Mouse (Mus musculus): ENCODE results near the gene Rbms1. TPM values are rescaled to one million over a fixed set of nuclear protein-coding genes. Genes with fewer than 3 reads are reported as not detected.

Rbms1 gene
- total and polyA plus RNA-seq, 3 experiments = 10.1 to 27.4 TPM; not detected in 1

DNA sequence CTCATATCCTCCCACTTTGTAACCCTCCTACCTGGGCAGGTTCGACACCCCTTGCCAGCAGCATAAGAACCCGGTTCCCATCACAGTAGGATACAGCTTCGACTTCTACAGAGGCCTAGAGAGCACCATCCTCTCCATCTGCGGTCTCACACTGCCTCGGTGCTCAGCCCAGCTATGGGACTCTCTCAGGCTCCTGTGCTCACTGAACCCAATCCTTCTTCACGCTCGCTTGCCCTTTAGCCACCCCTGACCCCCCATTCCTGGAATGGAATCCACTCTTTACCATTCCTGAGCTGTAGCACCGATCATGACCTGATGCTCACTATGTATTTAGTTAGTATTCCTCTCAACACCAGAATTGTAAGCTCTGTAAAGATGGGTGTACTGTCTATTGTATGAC, 257.6 kb downstream of the Rbms1 start:
- Histone ChIP-seq H3K79me2 (ENCODE audit: control insufficient read depth, insufficient read depth, low read length, poor library complexity) (no peaks in the 10 kb centered on the region), H3K9ac (ENCODE audit: control insufficient read depth, low read depth, low read length, poor library complexity, severe bottlenecking) (no peak overlapping the region), H3K27me3 (ENCODE audit: control insufficient read depth in 1 of 2, insufficient read depth in 2 of 2, low read length in 2 of 2) (no peaks in the 10 kb centered on the region; a peak in 1 of 4 replicates), H3K36me3 (ENCODE audit: control insufficient read depth in 1 of 2, insufficient read depth in 2 of 2, low read length in 2 of 2) (no peaks in the 10 kb centered on the region), H3K9me3 (replicated peaks; ENCODE audit: insufficient read depth, low read length) (no peaks in the 10 kb centered on the region), H3K4me3 (ENCODE audit: control insufficient read depth in 1 of 2, insufficient read depth in 1 of 2, low read depth in 2 of 2, low read length in 2 of 2) (no peak overlapping the region), H3K4me1 (ENCODE audit: control insufficient read depth in 1 of 2, insufficient read depth in 2 of 2, low read length in 2 of 2) (no peaks in the 10 kb centered on the region), H3K27ac (ENCODE audit: control insufficient read depth, low read depth, low read length) (no peak overlapping the region)
- TF ChIP-seq NELFE (IDR thresholded peaks at IDR 0.05; ENCODE audit: low read depth, low read length) (no peak), CHD2 (IDR thresholded peaks at IDR 0.05; ENCODE audit: low read length) (no peak)
- DNase-seq (ENCODE audit: low read depth, low spot score) = no peak

- Histone ChIP-seq H3K9ac (ENCODE audit: control insufficient read depth, low read depth, low read length, poor library complexity, severe bottlenecking) (no peak overlapping the region), H3K4me1 (ENCODE audit: control insufficient read depth in 1 of 2, insufficient read depth in 2 of 2, low read length in 2 of 2) (no peaks in the 10 kb centered on the region), H3K9me3 (replicated peaks; ENCODE audit: insufficient read depth, low read length) (no peaks in the 10 kb centered on the region), H3K79me2 (ENCODE audit: control insufficient read depth, insufficient read depth, low read length, poor library complexity) (no peaks in the 10 kb centered on the region), H3K4me3 (ENCODE audit: control insufficient read depth in 1 of 2, insufficient read depth in 1 of 2, low read depth in 2 of 2, low read length in 2 of 2) (no peak overlapping the region), H3K36me3 (ENCODE audit: control insufficient read depth in 1 of 2, insufficient read depth in 2 of 2, low read length in 2 of 2) (no peaks in the 10 kb centered on the region), H3K27me3 (ENCODE audit: control insufficient read depth in 1 of 2, insufficient read depth in 2 of 2, low read length in 2 of 2) (no peaks in the 10 kb centered on the region; a peak in 1 of 4 replicates), H3K27ac (ENCODE audit: control insufficient read depth, low read depth, low read length) (no peak overlapping the region)
- DNase-seq (ENCODE audit: low read depth, low spot score) = no peak
- TF ChIP-seq POLR2AphosphoS5 (IDR thresholded peaks at IDR 0.05; ENCODE audit: borderline replicate concordance, low read depth, low read length) (no peak), HCFC1 (IDR thresholded peaks at IDR 0.05; ENCODE audit: low read depth, low read length) (no peak), CHD2 (IDR thresholded peaks at IDR 0.05; ENCODE audit: low read length) (no peak), EP300 (IDR thresholded peaks at IDR 0.05; ENCODE audit: low read depth in 1 of 2, low read length in 2 of 2) (no peak), ZC3H11A (IDR thresholded peaks at IDR 0.05; ENCODE audit: low read depth, low read length) (no peak), MEF2A (IDR thresholded peaks at IDR 0.05; ENCODE audit: extremely low read depth, insufficient replicate concordance, low read depth, low read length, poor library complexity, severe bottlenecking) (no peak), TCF12 (IDR thresholded peaks at IDR 0.05; ENCODE audit: low read depth, low read length) (no peak), USF2 (IDR thresholded peaks at IDR 0.05; ENCODE audit: borderline replicate concordance in 1 of 2, insufficient read depth in 1 of 2, low read depth in 1 of 2, low read length in 2 of 2) (no peak), USF1 (IDR thresholded peaks at IDR 0.05; ENCODE audit: low read depth, low read length) (no peak), E2F4 (IDR thresholded peaks at IDR 0.05; ENCODE audit: borderline replicate concordance, low read depth, low read length) (no peak), MYB (IDR thresholded peaks at IDR 0.05; ENCODE audit: low read depth, low read length) (no peak), TAL1 (IDR thresholded peaks at IDR 0.05; ENCODE audit: low read length) (no peak), MAX (IDR thresholded peaks at IDR 0.05; ENCODE audit: low read length) (no peak), MAZ (IDR thresholded peaks at IDR 0.05; ENCODE audit: low read depth, low read length) (no peak), MAFK (IDR thresholded peaks at IDR 0.05; ENCODE audit: borderline replicate concordance, low read depth, low read length) (no peak), UBTF (IDR thresholded peaks at IDR 0.05; ENCODE audit: borderline replicate concordance, insufficient read depth, low read depth, low read length) (no peak), TBP (IDR thresholded peaks at IDR 0.05; ENCODE audit: low read depth, low read length) (no peak), CTCF (IDR thresholded peaks at IDR 0.05 in 2 of 3, conservative IDR thresholded peaks at IDR 0.05 in 1 of 3; ENCODE audit: control insufficient read depth in 1 of 3, insufficient read depth in 1 of 3, low read depth in 2 of 3, low read length in 3 of 3, poor library complexity in 1 of 3, severe bottlenecking in 1 of 3) (no peak), CHD1 (IDR thresholded peaks at IDR 0.05; ENCODE audit: low read depth, low read length) (no peak), POLR2A (IDR thresholded peaks at IDR 0.05; ENCODE audit: control insufficient read depth in 1 of 2, insufficient read depth in 1 of 2, low read depth in 1 of 2, low read length in 2 of 2, poor library complexity in 1 of 2) (no peak)
Observed at GRCm38 (mm10) chr2:60703315-60703714, 259.7 kb downstream of the Rbms1 start.
